Mouse (Mus musculus): ENCODE measurements at regions not wholly inside any gene's neighbourhood (a gene's known extent, or its start where the extent isn't known, plus 50 kb on each side); places are given as distances from the start of the nearest gene placed in this dataset.
"Not testable (repeated sequence)": the region's sequence is repeated elsewhere in the genome, so short reads cannot be mapped to it uniquely, and the experiment has no call there.

- in situ Hi-C loops (cut with MboI), result loop anchor here (10.0 kb wide), 1 partner anchor 381 kb away; no protein-coding TSS in a partner anchor
These were observed 84.5 kb downstream of the Fam43a start for GRCm38 (mm10) chr16:30683986-30684385.

- in situ Hi-C loops (cut with MboI), result loop anchor here (10.0 kb wide), 1 partner anchor 378 kb away; no protein-coding TSS in a partner anchor
These were observed 87.0 kb downstream of the Fam43a start for GRCm38 (mm10) chr16:30686536-30686935.

GRCm38 (mm10) chr16:30687225-30687624 is 87.7 kb downstream of the Fam43a start:
- in situ Hi-C loops (cut with MboI), result loop anchor here (10.0 kb wide), 1 partner anchor 378 kb away; no protein-coding TSS in a partner anchor

GRCm38 (mm10) chr16:30687682-30688081 is 88.2 kb downstream of the Fam43a start:
- in situ Hi-C loops (cut with MboI), result loop anchor here (10.0 kb wide), 1 partner anchor 377 kb away; no protein-coding TSS in a partner anchor

- in situ Hi-C loops (cut with MboI), result no loop called here
These were observed 91.0 kb downstream of the Fam43a start for GRCm38 (mm10) chr16:30690531-30690930.

GRCm38 (mm10) chr16:30691964-30692363 is 92.4 kb downstream of the Fam43a start:
- in situ Hi-C loops (cut with MboI), result no loop called here

GRCm38 (mm10) chr16:30692541-30693141 is 93.1 kb downstream of the Fam43a start:
- in situ Hi-C loops (cut with MboI), result no loop called here

GRCm38 (mm10) chr16:30693206-30693605 is 93.7 kb downstream of the Fam43a start:
- in situ Hi-C loops (cut with MboI), result no loop called here

GRCm38 (mm10) chr16:30693839-30694527 is 94.5 kb downstream of the Fam43a start:
- in situ Hi-C loops (cut with MboI), result no loop called here

- in situ Hi-C loops (cut with MboI), result no loop called here
These were observed 96.2 kb downstream of the Fam43a start for GRCm38 (mm10) chr16:30695691-30696090.

GRCm38 (mm10) chr16:30697209-30697608 is 97.7 kb downstream of the Fam43a start:
- in situ Hi-C loops (cut with MboI), result no loop called here

GRCm38 (mm10) chr16:30697806-30698205 is 98.3 kb downstream of the Fam43a start:
- in situ Hi-C loops (cut with MboI), result no loop called here

- in situ Hi-C loops (cut with MboI), result no loop called here
These were observed 104.3 kb downstream of the Fam43a start for GRCm38 (mm10) chr16:30703831-30704230.

GRCm38 (mm10) chr16:30709501-30709900 is 110.0 kb downstream of the Fam43a start:
- in situ Hi-C loops (cut with MboI), result no loop called here

- in situ Hi-C loops (cut with MboI), result no loop called here
These were observed 110.5 kb downstream of the Fam43a start for GRCm38 (mm10) chr16:30709975-30710374.

GRCm38 (mm10) chr16:30712570-30712969 is 113.0 kb downstream of the Fam43a start:
- in situ Hi-C loops (cut with MboI), result no loop called here

- in situ Hi-C loops (cut with MboI), result not testable (repeated sequence)
These were observed 118.1 kb downstream of the Fam43a start for GRCm38 (mm10) chr16:30717577-30717976.

GRCm38 (mm10) chr16:30720791-30721190 is 121.3 kb downstream of the Fam43a start:
- in situ Hi-C loops (cut with MboI), result no loop called here

- in situ Hi-C loops (cut with MboI), result no loop called here
These were observed 121.7 kb downstream of the Fam43a start for GRCm38 (mm10) chr16:30721223-30721622.

- in situ Hi-C loops (cut with MboI), result no loop called here
These were observed 122.8 kb downstream of the Fam43a start for GRCm38 (mm10) chr16:30722372-30722771.

GRCm38 (mm10) chr16:30724591-30724990 is 125.1 kb downstream of the Fam43a start:
- in situ Hi-C loops (cut with MboI), result no loop called here

GRCm38 (mm10) chr16:30732770-30733415 is 133.4 kb downstream of the Fam43a start:
- in situ Hi-C loops (cut with MboI), result no loop called here

GRCm38 (mm10) chr16:30733478-30733877 is 134.0 kb downstream of the Fam43a start:
- in situ Hi-C loops (cut with MboI), result no loop called here
